Mouse (Mus musculus) heart, embryonic 16.5 days (tissue): Measurements from ENCODE around the gene Wwox. TPM values are rescaled to one million over a fixed set of nuclear protein-coding genes. Genes with fewer than 3 reads are reported as not detected.

Experiments used
- ATAC-seq: fragments of 200-750 bp; cut with Nextera tagmentation; replicated peaks from 2 replicates; pipeline ENCODE4 v1.8.0; 2017; ENCODE audit warnings: moderate number of reproducible peaks; ENCODE audit not compliant: insufficient read depth, low FRiP score; ENCODE audit errors: extremely low read depth
- H3K27ac ChIP-seq: fragments of 300-500 bp; sonication (generic); 2 replicates; pipeline ENCODE4 v1.5.1; 2014; ENCODE audit warnings: mild to moderate bottlenecking, low read length, control low read depth, moderate library complexity
- H3K27me3 ChIP-seq: fragments of 300-500 bp; sonication (generic); 2 replicates; pipeline ENCODE4 v1.6.1; 2014; ENCODE audit warnings: low read length, mixed read lengths; ENCODE audit not compliant: control insufficient read depth, insufficient read depth
- H3K36me3 ChIP-seq: fragments of 300-500 bp; sonication (generic); 2 replicates; pipeline ENCODE4 v1.6.1; 2014; ENCODE audit not compliant: control insufficient read depth, insufficient read depth
- H3K4me1 ChIP-seq: fragments of 300-500 bp; sonication (generic); 2 replicates; pipeline ENCODE4 v1.6.1; 2014; ENCODE audit warnings: low read length, mixed read lengths; ENCODE audit not compliant: control insufficient read depth, insufficient read depth
- H3K4me2 ChIP-seq: fragments of 300-500 bp; sonication (generic); 2 replicates; pipeline ENCODE4 v1.6.1; 2014; ENCODE audit warnings: low read depth, mild to moderate bottlenecking, control low read depth, low read length
- H3K4me3 ChIP-seq: fragments of 300-500 bp; sonication (generic); 2 replicates; pipeline ENCODE4 v1.5.1; 2014; ENCODE audit warnings: mild to moderate bottlenecking, control low read depth, low read length
- H3K9ac ChIP-seq: fragments of 300-500 bp; sonication (generic); 2 replicates; pipeline ENCODE4 v1.6.1; 2014; ENCODE audit warnings: low read length, control low read depth
- H3K9me3 ChIP-seq: fragments of 300-500 bp; sonication (generic); replicated peaks from 2 replicates; pipeline ENCODE4 v1.6.1; 2016; ENCODE audit warnings: low read length; ENCODE audit not compliant: control insufficient read depth
- WGBS: fragments of 180-500 bp; shearing (Covaris S2); extraction: QIAGEN DNeasy Blood & Tissue Kit; methylation state at CpG from one replicate; pipeline ENCODE4 v1.1.7; 2014; 5-methylcytosine and 5-hydroxymethylcytosine counted together
- polyA plus RNA-seq: library from polyadenylated mRNA; unstranded; fragments of >200 nt; fragmentation: Nextera tagmentation; extraction: Ambion mirVana; gene quantifications from 2 replicates; pipeline ENCODE4 v1.2.1, GENCODE M21; 2015

Gene Wwox
- polyA plus RNA-seq, 1 experiment from 2014 or later: 12.8 TPM

DNA sequence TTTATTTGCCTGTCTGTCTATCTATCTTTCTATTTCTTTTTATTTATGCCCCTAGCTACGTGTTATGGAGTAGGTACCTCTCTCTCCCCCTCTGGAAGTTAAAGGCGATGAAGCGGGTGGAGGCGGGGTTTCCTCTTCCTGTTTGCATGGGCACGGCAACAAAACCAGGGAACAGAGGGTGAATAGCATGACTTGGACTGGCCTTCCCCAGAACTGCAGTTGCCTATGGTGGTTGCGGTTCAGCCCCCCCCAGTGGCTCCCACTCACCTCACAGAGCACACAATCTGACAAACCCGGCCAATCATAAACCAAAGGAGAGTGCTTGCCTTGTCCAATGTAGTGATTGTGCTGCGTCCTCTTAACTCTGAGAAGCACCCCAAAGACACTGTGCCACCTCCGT, 671.0 kb downstream of the Wwox start:
- Histone ChIP-seq H3K4me3 (no peak overlapping the region), H3K27me3 (no peaks in the 10 kb centered on the region), H3K27ac (no peak overlapping the region), H3K9ac (no peak overlapping the region), H3K4me1 (peaks cover 5% of the 10 kb centered on the region), H3K4me2 (peak overlapping the region; percentile 37), H3K9me3 (no peaks in the 10 kb centered on the region), H3K36me3 (no peaks in the 10 kb centered on the region)
- WGBS: 49% methylated on average over 9 of the region's 9 CpGs
- peak; percentile 49; the same call in 1 of the 2 replicates for ATAC-seq

DNA sequence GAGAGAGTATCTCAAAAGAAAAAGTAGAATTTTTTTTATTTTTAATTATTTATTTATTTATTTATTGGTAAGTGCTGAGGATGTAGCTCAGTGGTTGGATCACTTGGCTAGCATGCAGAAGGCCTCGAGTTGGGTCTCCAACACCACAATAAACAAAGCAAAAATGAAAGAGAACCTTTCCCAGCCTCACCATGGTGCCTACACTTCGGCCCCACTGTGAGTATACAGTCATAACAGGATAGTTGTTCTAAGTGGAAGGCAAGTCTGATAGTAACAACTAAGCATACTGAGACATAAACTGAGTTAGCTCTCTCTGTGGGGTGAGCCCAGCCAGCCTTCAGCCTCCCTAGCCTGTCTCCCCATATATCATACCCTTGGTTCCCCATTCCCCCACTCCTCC, 672.6 kb downstream of the Wwox start:
- H3K4me3 ChIP-seq: no peak overlapping the region
- ATAC-seq: no peak
- no peaks in the 10 kb centered on the region for H3K27me3 ChIP-seq
- no peaks in the 10 kb centered on the region for H3K36me3 ChIP-seq
- peaks cover 5% of the 10 kb centered on the region for H3K4me1 ChIP-seq
- H3K4me2 ChIP-seq: no peak overlapping the region
- WGBS: 91% methylated on average over 2 of the region's 2 CpGs
- no peaks in the 10 kb centered on the region for H3K9me3 ChIP-seq
- no peak overlapping the region for H3K27ac ChIP-seq
- no peak overlapping the region for H3K9ac ChIP-seq

DNA sequence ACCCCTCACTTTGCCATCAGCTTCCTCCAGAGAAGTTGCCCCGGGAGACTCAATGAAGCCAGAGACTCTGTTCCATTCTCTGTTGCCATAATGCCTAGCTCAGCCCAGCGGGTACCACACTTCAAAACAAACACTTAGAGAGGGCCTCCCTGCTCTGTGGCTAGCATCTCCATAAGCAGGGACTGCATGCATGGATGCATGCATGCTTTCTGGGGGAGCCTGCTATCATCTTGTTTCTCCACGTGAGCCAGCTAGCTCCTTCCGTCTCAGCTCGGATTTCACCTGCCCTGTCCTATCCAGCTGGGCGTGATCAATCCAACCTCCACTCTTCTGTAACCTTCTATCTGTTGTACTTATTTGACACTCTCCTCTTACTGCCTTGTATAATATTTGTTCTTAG, 675.0 kb downstream of the Wwox start:
- Histone ChIP-seq H3K27ac (no peak overlapping the region), H3K4me1 (peaks cover 5% of the 10 kb centered on the region), H3K9me3 (no peaks in the 10 kb centered on the region), H3K27me3 (no peaks in the 10 kb centered on the region), H3K4me2 (no peak overlapping the region), H3K9ac (no peak overlapping the region), H3K4me3 (no peak overlapping the region), H3K36me3 (no peaks in the 10 kb centered on the region)
- whole genome bisulfite sequencing: 54% methylated on average over 6 of the region's 6 CpGs
- no peak for ATAC-seq

DNA sequence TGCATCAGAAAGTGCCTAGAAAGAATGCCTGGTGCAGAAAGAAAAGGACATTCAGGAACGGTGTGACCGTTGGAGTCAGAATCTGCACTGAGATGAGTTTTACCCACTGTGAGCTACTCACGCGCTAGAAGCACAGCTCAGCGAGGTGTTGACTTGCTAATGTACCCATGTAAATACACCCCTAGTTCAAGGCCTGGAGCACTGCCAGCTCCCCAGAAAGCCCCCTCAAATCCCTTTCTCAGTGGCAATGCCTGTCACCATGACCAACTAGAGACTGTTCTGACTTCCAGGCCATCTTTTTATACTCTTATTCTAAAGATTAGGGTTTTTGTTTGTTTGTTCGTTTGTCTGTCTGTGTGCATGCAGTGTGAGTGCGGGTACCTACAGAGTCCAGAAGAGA, 686.6 kb downstream of the Wwox start:
- Histone ChIP-seq H3K4me3 (no peak overlapping the region), H3K4me2 (no peak overlapping the region), H3K27me3 (no peaks in the 10 kb centered on the region), H3K9me3 (peaks cover 4% of the 10 kb centered on the region; the same call in 1 of the 2 replicates), H3K4me1 (no peaks in the 10 kb centered on the region), H3K27ac (no peak overlapping the region), H3K9ac (no peak overlapping the region), H3K36me3 (no peaks in the 10 kb centered on the region)
- WGBS: 75% methylated on average over 7 of the region's 7 CpGs
- ATAC-seq: no peak

DNA sequence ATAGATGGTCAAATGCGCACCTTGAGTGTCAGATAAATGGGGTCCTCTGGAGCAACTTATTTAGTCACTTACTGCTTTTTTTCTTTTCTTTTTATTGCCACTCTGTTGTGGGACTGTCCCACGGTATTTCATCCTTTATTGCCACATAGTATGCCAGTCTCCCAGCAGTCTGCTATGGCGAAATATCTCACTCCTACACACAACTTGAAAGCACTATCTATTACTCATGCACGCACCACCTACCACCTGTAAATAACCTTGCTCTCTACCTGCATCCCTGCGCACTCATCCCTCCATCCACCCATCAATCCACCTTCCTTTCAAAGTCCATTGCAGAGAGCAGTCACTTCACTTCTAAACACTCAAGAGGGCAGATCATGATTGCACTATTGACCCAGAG, 687.2 kb downstream of the Wwox start:
- Histone ChIP-seq H3K9ac (no peak overlapping the region), H3K27me3 (no peaks in the 10 kb centered on the region), H3K4me2 (no peak overlapping the region), H3K9me3 (peaks cover 4% of the 10 kb centered on the region; the same call in 1 of the 2 replicates), H3K27ac (no peak overlapping the region), H3K36me3 (no peaks in the 10 kb centered on the region), H3K4me1 (no peaks in the 10 kb centered on the region), H3K4me3 (no peak overlapping the region)
- ATAC-seq: no peak
- 94% methylated on average over 5 of the region's 5 CpGs for WGBS

DNA sequence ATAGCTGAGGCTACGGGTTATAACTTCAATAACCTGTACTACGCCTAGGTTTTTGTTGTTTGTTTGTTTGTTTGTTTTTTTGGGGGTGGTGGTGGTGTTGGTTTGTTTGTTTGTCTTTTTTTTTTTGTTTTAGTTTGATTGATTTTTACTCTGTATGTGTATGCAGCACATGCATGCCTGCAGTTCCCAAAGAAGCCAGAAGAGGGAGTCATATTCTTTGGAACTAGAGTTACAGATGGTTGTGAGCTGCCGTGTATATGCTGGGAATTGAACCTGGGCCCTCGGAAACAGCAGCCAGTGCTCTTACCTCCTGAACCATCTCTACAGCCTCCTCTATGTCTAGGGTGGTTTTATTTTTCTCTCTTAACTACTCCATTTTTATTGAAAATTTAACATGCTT, 689.9 kb downstream of the Wwox start:
- no peak for ATAC-seq
- no peak overlapping the region for H3K4me3 ChIP-seq
- H3K4me2 ChIP-seq: no peak overlapping the region
- H3K27me3 ChIP-seq: no peaks in the 10 kb centered on the region
- WGBS: 95% methylated on average over 4 of the region's 4 CpGs
- H3K27ac ChIP-seq: no peak overlapping the region
- no peak overlapping the region for H3K9ac ChIP-seq
- no peaks in the 10 kb centered on the region for H3K4me1 ChIP-seq
- no peaks in the 10 kb centered on the region for H3K36me3 ChIP-seq
- H3K9me3 ChIP-seq: peaks cover 4% of the 10 kb centered on the region; the same call in 1 of the 2 replicates

DNA sequence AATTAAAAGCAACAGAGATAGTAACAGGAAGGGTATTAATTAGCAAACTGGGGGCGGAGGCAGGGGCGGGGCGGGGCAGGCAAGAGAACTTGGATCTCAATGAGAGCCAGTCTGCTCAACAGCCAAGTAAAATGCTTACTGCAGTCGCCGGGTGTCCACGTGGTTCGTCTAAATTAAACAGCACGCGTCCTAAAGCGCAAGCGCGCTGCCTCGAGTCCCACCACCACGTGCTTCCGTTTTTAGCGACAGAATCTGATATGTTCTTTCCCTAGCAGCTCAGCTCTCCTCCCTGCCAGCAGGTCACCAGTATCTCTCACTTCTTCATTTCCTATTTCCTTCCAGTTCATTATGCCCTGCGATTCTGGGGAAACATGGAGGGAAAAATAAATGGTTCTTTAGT, 693.7 kb downstream of the Wwox start:
- Histone ChIP-seq H3K9ac (no peak overlapping the region), H3K4me2 (no peak overlapping the region), H3K27ac (no peak overlapping the region), H3K36me3 (no peaks in the 10 kb centered on the region), H3K27me3 (no peaks in the 10 kb centered on the region), H3K4me1 (no peaks in the 10 kb centered on the region), H3K9me3 (peaks cover 13% of the 10 kb centered on the region; the same call in 1 of the 2 replicates), H3K4me3 (no peak overlapping the region)
- no peak for ATAC-seq
- WGBS: 67% methylated on average over 17 of the region's 17 CpGs

DNA sequence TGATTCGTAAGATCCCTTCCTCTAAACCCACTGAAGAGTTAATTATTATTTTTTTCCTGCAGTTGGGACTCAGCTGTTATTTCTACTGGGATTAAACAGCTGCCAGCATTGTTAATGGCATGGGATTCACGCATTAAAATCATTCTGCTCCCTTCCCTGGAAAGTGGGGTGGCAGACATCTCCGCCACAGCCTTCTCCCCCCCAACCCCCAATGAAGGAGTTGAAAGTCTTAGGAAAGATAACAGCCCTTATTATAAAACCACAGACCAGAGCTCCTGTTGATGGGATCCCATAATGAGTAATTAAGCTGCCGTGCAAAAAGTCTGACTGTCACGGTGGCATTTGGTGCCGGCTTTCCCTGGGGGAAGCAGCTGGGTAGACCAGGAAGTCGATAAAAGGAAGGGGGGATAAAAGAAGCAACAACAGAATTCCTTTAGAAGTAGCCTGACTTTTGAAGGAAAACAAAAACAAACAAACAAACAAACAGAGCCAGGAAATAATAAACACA, 694.3 kb downstream of the Wwox start:
- peaks cover 13% of the 10 kb centered on the region; the same call in 1 of the 2 replicates for H3K9me3 ChIP-seq
- no peaks in the 10 kb centered on the region for H3K27me3 ChIP-seq
- ATAC-seq: no peak
- no peak overlapping the region for H3K27ac ChIP-seq
- H3K9ac ChIP-seq: no peak overlapping the region
- H3K4me3 ChIP-seq: no peak overlapping the region
- H3K4me2 ChIP-seq: no peak overlapping the region
- no peaks in the 10 kb centered on the region for H3K36me3 ChIP-seq
- 69% methylated on average over 7 of the region's 7 CpGs for WGBS
- H3K4me1 ChIP-seq: no peaks in the 10 kb centered on the region

DNA sequence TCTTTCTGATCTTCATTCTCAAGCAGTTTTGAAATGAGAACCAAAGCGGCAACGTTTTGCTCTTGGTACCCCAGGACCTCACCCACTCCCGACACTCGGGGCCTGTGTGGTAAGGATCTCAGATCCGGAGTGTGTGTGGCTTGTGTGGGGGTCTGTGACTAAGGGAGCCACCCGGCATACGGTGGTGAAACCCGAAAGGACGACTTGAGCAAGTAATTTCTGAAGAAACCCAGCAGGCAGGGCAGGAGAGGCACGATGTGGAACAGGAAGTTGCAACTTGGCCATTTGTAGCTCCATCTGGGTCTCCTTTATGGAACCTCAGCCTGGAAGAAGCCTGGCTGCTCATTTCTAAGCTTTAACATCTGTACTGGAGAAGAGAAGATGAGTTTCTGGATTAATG, 697.4 kb downstream of the Wwox start:
- H3K4me1 ChIP-seq: no peaks in the 10 kb centered on the region
- H3K27me3 ChIP-seq: no peaks in the 10 kb centered on the region
- H3K9me3 ChIP-seq: peaks cover 9% of the 10 kb centered on the region; the same call in 1 of the 2 replicates
- H3K4me2 ChIP-seq: no peak overlapping the region
- no peaks in the 10 kb centered on the region for H3K36me3 ChIP-seq
- no peak for ATAC-seq
- H3K9ac ChIP-seq: no peak overlapping the region
- 89% methylated on average over 10 of the region's 10 CpGs for WGBS
- H3K27ac ChIP-seq: no peak overlapping the region
- no peak overlapping the region for H3K4me3 ChIP-seq
